Mouse (Mus musculus) frontal cortex, adult 2 months (tissue): Measurements from ENCODE around the gene Ndufa9. TPM values are rescaled to one million over a fixed set of nuclear protein-coding genes. Genes with fewer than 3 reads are reported as not detected.

Experiments
- DNase-seq, 2 experiments: peaks; one replicate each; pipeline ENCODE4 v3.0.0; 2022; ENCODE audit warnings: low spot score in 1 of 2; ENCODE audit errors: extremely low spot score in 1 of 2
- polyA plus RNA-seq: library from polyadenylated mRNA; depleted of rRNA; stranded (reverse); fragments of >200 nt; gene quantifications from 2 replicates; pipeline ENCODE4 v1.2.3, GENCODE M21; 2012; rRNA removed

The Ndufa9 gene
- polyA plus RNA-seq, 1 experiment: 138 TPM

- DNase-seq: no peak
Observed at GRCm38 (mm10) chr6:126773873-126774272, 75.1 kb downstream of the Ndufa9 start.

- DNase-seq: peak in 1 of 2 experiments; percentile 51
Observed at GRCm38 (mm10) chr6:126772326-126772725, 76.6 kb downstream of the Ndufa9 start.

Other genes with a start within 250 kb of the Ndufa9 start
- gene Kcna1, start 202.8 kb downstream of the Ndufa9 start, polyA plus RNA-seq: 19.2 and 19.7 TPM in 2 replicates
- gene Kcna6, start 108.5 kb downstream of the Ndufa9 start, polyA plus RNA-seq: 35.8 and 39.3 TPM in 2 replicates
- 0.14 and 0.32 TPM in 2 replicates for gene Akap3, start 4.0 kb upstream of the Ndufa9 start, polyA plus RNA-seq
- gene Dyrk4, start 72.7 kb upstream of the Ndufa9 start, polyA plus RNA-seq: 0.30 and 0.65 TPM in 2 replicates
- 4.1 and 4.5 TPM in 2 replicates for gene Rad51ap1, start 90.5 kb upstream of the Ndufa9 start, polyA plus RNA-seq
- 25.8 and 32.7 TPM in 2 replicates for gene D6Wsu163e, start 90.8 kb upstream of the Ndufa9 start, polyA plus RNA-seq
- gene Fgf6, start 166.4 kb upstream of the Ndufa9 start, polyA plus RNA-seq: not detected in 2 replicates
- gene Fgf23, start 223.8 kb upstream of the Ndufa9 start, polyA plus RNA-seq: 0.84 and 0.88 TPM in 2 replicates